Mouse (Mus musculus): Measurements from ENCODE around the gene Taf1c.

Taf1c gene

GRCm38 (mm10) chr8:119623061-119623460 lies 18.0 kb upstream of the Taf1c start:
- no peak for DNase-seq (ENCODE audit: low spot score)

- DNase-seq (ENCODE audit: low spot score): no peak
These were observed 17.5 kb upstream of the Taf1c start for GRCm38 (mm10) chr8:119622555-119622954.

- DNase-seq (ENCODE audit: low spot score): no peak
These were observed 15.9 kb upstream of the Taf1c start for GRCm38 (mm10) chr8:119620848-119621465.

GRCm38 (mm10) chr8:119620116-119620840 lies 15.3 kb upstream of the Taf1c start:
- no peak for DNase-seq (ENCODE audit: low spot score)

- no peak for DNase-seq (ENCODE audit: low spot score)
These were observed 13.9 kb upstream of the Taf1c start for GRCm38 (mm10) chr8:119618887-119619286.

- DNase-seq (ENCODE audit: low spot score): no peak
These were observed 12.6 kb upstream of the Taf1c start for GRCm38 (mm10) chr8:119617586-119617985.

- DNase-seq (ENCODE audit: low spot score): no peak
These were observed 11.8 kb upstream of the Taf1c start for GRCm38 (mm10) chr8:119616811-119617210.

- no peak for DNase-seq (ENCODE audit: low spot score)
These were observed 11.3 kb upstream of the Taf1c start for GRCm38 (mm10) chr8:119616358-119616757.

- no peak for DNase-seq (ENCODE audit: low spot score)
These were observed 10.1 kb upstream of the Taf1c start for GRCm38 (mm10) chr8:119615096-119615495.

GRCm38 (mm10) chr8:119612471-119612870 lies 7.4 kb upstream of the Taf1c start, which contains the start of gene Adad2:
Gene Adad2, plus strand, starts transcription at chr8:119612747.
- DNase-seq (ENCODE audit: low spot score): no peak

- no peak for DNase-seq (ENCODE audit: low spot score)
These were observed 1.2 kb upstream of the Taf1c start for GRCm38 (mm10) chr8:119606224-119606623.

GRCm38 (mm10) chr8:119604398-119604803 lies 621 bp downstream of the Taf1c start:
- DNase-seq (ENCODE audit: low spot score): no peak

- no peak for DNase-seq (ENCODE audit: low spot score)
These were observed 1.3 kb downstream of the Taf1c start for GRCm38 (mm10) chr8:119603771-119604170.

- no peak for DNase-seq (ENCODE audit: low spot score)
These were observed 13.6 kb downstream of the Taf1c start for GRCm38 (mm10) chr8:119591456-119591855.

- DNase-seq (ENCODE audit: low spot score): no peak
These were observed 14.7 kb downstream of the Taf1c start for GRCm38 (mm10) chr8:119590348-119590747.

GRCm38 (mm10) chr8:119588844-119589243 lies 16.2 kb downstream of the Taf1c start:
- DNase-seq (ENCODE audit: low spot score): no peak

- DNase-seq (ENCODE audit: low spot score): no peak
These were observed 16.7 kb downstream of the Taf1c start for GRCm38 (mm10) chr8:119588321-119588720.

- no peak for DNase-seq (ENCODE audit: low spot score)
These were observed 19.1 kb downstream of the Taf1c start for GRCm38 (mm10) chr8:119585901-119586300.

- DNase-seq (ENCODE audit: low spot score): no peak
These were observed 24.4 kb downstream of the Taf1c start for GRCm38 (mm10) chr8:119580441-119581161.

GRCm38 (mm10) chr8:119579096-119579495 lies 25.9 kb downstream of the Taf1c start:
- no peak for DNase-seq (ENCODE audit: low spot score)

- no peak for DNase-seq (ENCODE audit: low spot score)
These were observed 29.7 kb downstream of the Taf1c start for GRCm38 (mm10) chr8:119575366-119575726.

- peak; percentile 90 for DNase-seq (ENCODE audit: low spot score)
These were observed 30.3 kb downstream of the Taf1c start, which contains the start of the genes Hsdl1 and Dnaaf1 for GRCm38 (mm10) chr8:119574437-119575365. Gene Hsdl1, minus strand, starts transcription at chr8:119575183. Gene Dnaaf1, plus strand, starts transcription at chr8:119575235.
